Mouse (Mus musculus) ES-Bruce4 (cell line): Measurements from ENCODE around the gene Mef2b.

Experiments used
- CTCF ChIP-seq: IDR thresholded peaks from one replicate; pipeline ENCODE4 v1.8.1; 2011; ENCODE audit warnings: low read depth, low read length
- EP300 ChIP-seq: IDR thresholded peaks from 2 replicates; pipeline ENCODE4 v1.6.1; 2011; ENCODE audit warnings: low read depth, low read length; ENCODE audit not compliant: insufficient read depth

DNA sequence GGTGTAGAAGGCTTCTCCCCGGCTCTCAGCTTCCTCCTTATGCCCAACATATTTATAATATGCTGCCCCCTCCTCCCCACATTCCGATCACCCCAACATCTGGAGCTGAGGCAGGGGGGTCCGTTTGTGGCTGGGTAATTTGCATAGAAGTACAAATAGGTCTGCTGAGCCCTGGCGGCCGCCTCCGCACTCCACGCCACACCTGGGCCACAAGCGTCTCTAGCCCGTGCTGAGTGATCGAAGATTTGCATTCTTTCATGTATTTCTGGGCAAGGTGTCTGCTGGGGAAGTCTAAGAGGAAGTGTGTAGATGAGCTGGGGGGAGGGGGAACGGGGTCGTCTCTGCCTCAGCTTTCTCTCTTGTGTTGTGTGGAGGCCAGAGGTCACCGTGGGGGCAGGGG lies 20.5 kb downstream of the Mef2b start:
- TF ChIP-seq CTCF (no peak), EP300 (no peak)
